Mouse (Mus musculus): ENCODE measurements around the gene Zfp280c. TPM values are rescaled to one million over a fixed set of nuclear protein-coding genes. Genes with fewer than 3 reads are reported as not detected.

Zfp280c gene
- 1 to 10 TPM; 4.2 to 5.1 TPM for total RNA-seq (2021)
- long read RNA-seq, experiment 1: 0 reads
- long read RNA-seq, experiment 2, partial matches to known transcripts: 0 of 1 reads
- long read RNA-seq, experiment 2, other reads (novel, unspliced or antisense): 1 of 1 reads

- intact Hi-C loops (cut with DNase I): no loop called here
- peak; percentile 27 to 48 for DNase-seq
These were observed at the start of gene Zfp280c for GRCm38 (mm10) chrX:48594099-48594760. Zfp280c (minus strand) TSS chrX:48594504.

- DNase-seq: no peak
- intact Hi-C loops (cut with DNase I): no loop called here
These were observed 42.7 kb upstream of the Zfp280c start for GRCm38 (mm10) chrX:48637032-48637431.

GRCm38 (mm10) chrX:48624054-48624420 lies 29.7 kb upstream of the Zfp280c start:
- intact Hi-C loops (cut with DNase I): no loop called here
- no peak for DNase-seq

GRCm38 (mm10) chrX:48623379-48624053 lies 29.2 kb upstream of the Zfp280c start, which contains the start of gene Slc25a14:
Slc25a14 (plus strand) TSS chrX:48623413.
- intact Hi-C loops (cut with DNase I): no loop called here
- DNase-seq: peak; percentile 60 to 62

GRCm38 (mm10) chrX:48623049-48623378 lies 28.7 kb upstream of the Zfp280c start:
- no peak for DNase-seq
- intact Hi-C loops (cut with DNase I): no loop called here

GRCm38 (mm10) chrX:48604872-48605271 lies 10.6 kb upstream of the Zfp280c start:
- intact Hi-C loops (cut with DNase I): no loop called here
- DNase-seq: no peak

- intact Hi-C loops (cut with DNase I): no loop called here
- no peak for DNase-seq
These were observed 2.6 kb upstream of the Zfp280c start for GRCm38 (mm10) chrX:48596906-48597305.

GRCm38 (mm10) chrX:48596053-48596452 lies 1.7 kb upstream of the Zfp280c start:
- intact Hi-C loops (cut with DNase I): no loop called here
- DNase-seq: no peak

GRCm38 (mm10) chrX:48593721-48594098 lies 594 bp downstream of the Zfp280c start:
- intact Hi-C loops (cut with DNase I): no loop called here
- DNase-seq: no peak

- intact Hi-C loops (cut with DNase I): no loop called here
- DNase-seq: no peak
These were observed 11.0 kb downstream of the Zfp280c start for GRCm38 (mm10) chrX:48583332-48583731.

- intact Hi-C loops (cut with DNase I): loop anchor here (5.0 kb wide), 2 partner anchors 110 to 540 kb away; no protein-coding TSS in a partner anchor
- peak; percentile 41 to 46 for DNase-seq
These were observed 62.1 kb downstream of the Zfp280c start for GRCm38 (mm10) chrX:48532175-48532574.

GRCm38 (mm10) chrX:48526435-48526834 lies 67.9 kb downstream of the Zfp280c start:
- DNase-seq: no peak
- intact Hi-C loops (cut with DNase I): no loop called here

GRCm38 (mm10) chrX:48525866-48526265 lies 68.4 kb downstream of the Zfp280c start:
- intact Hi-C loops (cut with DNase I): no loop called here
- no peak for DNase-seq

GRCm38 (mm10) chrX:48525332-48525731 lies 69.0 kb downstream of the Zfp280c start:
- intact Hi-C loops (cut with DNase I): no loop called here
- DNase-seq: no peak

- intact Hi-C loops (cut with DNase I): no loop called here
- DNase-seq: no peak
These were observed 70.8 kb downstream of the Zfp280c start for GRCm38 (mm10) chrX:48523512-48523911.

GRCm38 (mm10) chrX:48521651-48522050 lies 72.7 kb downstream of the Zfp280c start:
- no peak for DNase-seq
- intact Hi-C loops (cut with DNase I): no loop called here

- intact Hi-C loops (cut with DNase I): no loop called here
- DNase-seq: no peak
These were observed 74.7 kb downstream of the Zfp280c start for GRCm38 (mm10) chrX:48519549-48520085.

- no peak for DNase-seq
- intact Hi-C loops (cut with DNase I): no loop called here
These were observed 75.3 kb downstream of the Zfp280c start, which contains the start of gene Rab33a for GRCm38 (mm10) chrX:48518808-48519548. Rab33a (plus strand) TSS chrX:48519285.

GRCm38 (mm10) chrX:48518211-48518807 lies 76.0 kb downstream of the Zfp280c start:
- DNase-seq: no peak
- intact Hi-C loops (cut with DNase I): no loop called here

GRCm38 (mm10) chrX:48513824-48514223 lies 80.5 kb downstream of the Zfp280c start:
- no peak for DNase-seq
- intact Hi-C loops (cut with DNase I): no loop called here
